Mouse (Mus musculus): ENCODE results near the gene Hic2. TPM values are rescaled to one million over a fixed set of nuclear protein-coding genes. Genes with fewer than 3 reads are reported as not detected.

Hic2 gene
- total and polyA plus RNA-seq, 3 experiments = 5.9 to 9.5 TPM; not detected in 1

DNA sequence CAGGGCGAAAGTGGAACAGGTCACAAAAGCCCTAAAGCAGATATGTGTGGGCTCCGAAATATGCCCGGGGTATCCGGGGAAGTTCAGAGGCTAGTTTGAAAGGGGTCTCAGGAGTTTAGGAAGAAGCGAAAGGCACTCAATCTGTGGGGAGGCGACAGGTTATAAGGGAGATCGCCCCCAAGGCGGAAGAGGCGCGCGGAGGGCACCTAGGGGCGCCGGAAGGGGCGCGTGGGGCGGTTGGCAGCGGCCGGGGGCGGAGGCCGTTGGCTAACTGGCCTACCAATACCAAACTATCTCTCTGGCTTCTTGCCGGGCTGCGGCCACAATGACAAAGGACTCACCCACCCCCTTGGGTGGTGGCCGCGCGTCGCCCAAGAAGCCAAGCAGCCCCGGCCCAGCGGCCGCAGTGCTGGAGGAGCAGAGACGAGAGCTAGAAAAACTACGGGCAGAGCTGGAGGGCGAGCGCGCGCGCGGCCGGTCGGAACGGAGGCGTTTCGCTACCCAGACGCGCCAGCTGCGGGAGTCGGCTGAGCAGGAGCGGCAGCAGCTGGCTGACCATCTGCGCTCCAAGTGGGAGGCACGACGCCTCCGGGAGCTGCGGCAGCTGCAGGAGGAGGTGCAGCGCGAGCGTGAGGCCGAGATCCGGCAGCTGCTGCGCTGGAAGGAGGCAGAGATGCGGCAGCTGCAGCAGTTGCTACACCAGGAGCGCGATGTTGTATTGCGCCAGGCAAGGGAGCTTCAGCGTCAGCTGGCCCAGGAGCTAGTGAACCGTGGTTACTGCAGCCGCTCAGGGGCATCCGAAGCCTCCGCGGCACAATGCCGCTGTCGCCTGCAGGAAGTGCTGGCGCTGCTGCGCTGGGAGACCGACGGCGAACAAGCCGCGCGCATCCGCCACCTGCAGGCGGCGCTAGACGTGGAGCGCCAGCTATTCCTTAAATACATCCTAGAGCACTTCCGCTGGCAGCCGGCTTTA lies 24.7 kb upstream of the Hic2 start, which contains the start of gene Rimbp3 (continued):
- TF ChIP-seq SMC3 (IDR thresholded peaks at IDR 0.05; ENCODE audit: low read depth, low read length) (peak; percentile 83), CTCF (IDR thresholded peaks at IDR 0.05 in 2 of 3, conservative IDR thresholded peaks at IDR 0.05 in 1 of 3; ENCODE audit: control insufficient read depth in 1 of 3, insufficient read depth in 1 of 3, low read depth in 2 of 3, low read length in 3 of 3, poor library complexity in 1 of 3, severe bottlenecking in 1 of 3) (peak; percentile 87 to 94 (median 91)), POLR2AphosphoS5 (IDR thresholded peaks at IDR 0.05; ENCODE audit: borderline replicate concordance, low read depth, low read length) (no peak), RAD21 (IDR thresholded peaks at IDR 0.05; ENCODE audit: low read depth, low read length) (peak; percentile 44), ZC3H11A (IDR thresholded peaks at IDR 0.05; ENCODE audit: low read depth, low read length) (peak; percentile 65), POLR2A (IDR thresholded peaks at IDR 0.05; ENCODE audit: control insufficient read depth in 1 of 2, insufficient read depth in 1 of 2, low read depth in 1 of 2, low read length in 2 of 2, poor library complexity in 1 of 2) (peak; percentile 53 to 58)

DNA sequence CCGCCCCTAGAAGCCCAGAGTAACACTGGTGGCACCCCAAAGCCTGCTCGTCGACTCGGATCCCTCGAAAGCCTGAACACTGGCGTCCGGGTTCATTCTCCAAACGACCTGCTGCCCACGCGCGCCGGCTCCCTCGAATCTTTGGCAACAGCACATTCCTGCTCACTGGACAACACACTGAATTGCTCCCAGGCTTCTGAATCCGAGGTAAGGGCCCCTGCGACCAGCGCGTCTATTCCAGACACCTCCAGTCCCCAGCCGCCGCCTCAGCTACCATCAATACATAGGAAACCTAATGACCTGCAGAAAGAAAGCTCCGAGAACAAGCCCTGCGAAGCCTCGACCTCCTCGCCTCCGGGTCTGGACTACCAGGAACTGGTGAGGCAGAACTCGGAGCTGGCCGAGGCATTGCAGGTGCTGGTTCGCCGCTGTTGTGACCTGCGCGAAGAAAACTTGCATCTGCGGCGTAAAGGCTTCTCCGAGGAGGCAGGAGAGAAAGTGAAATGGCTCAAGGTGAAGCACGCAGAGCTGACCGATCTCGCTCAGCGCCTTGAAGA lies 23.9 kb upstream of the Hic2 start:
- peaks cover 3% of the 10 kb centered on the region; the same call in 1 of the 2 replicates for H3K79me2 ChIP-seq (ENCODE audit: control insufficient read depth, insufficient read depth, low read length, poor library complexity)
- peak overlapping the region; percentile 77 for H3K9ac ChIP-seq (ENCODE audit: control insufficient read depth, low read depth, low read length, poor library complexity, severe bottlenecking)
- H3K4me1 ChIP-seq (ENCODE audit: control insufficient read depth in 1 of 2, insufficient read depth in 2 of 2, low read length in 2 of 2) = peaks cover 2 to 7% of the 10 kb centered on the region in 2 experiments; a peak in 1 of 4 replicates
- H3K36me3 ChIP-seq (ENCODE audit: control insufficient read depth in 1 of 2, insufficient read depth in 2 of 2, low read length in 2 of 2) = 0 out of 4 replicates have a peak, but pooled peaks cover 0 to 3% of the 10 kb centered on the region in 2 experiments
- no peak for DNase-seq (ENCODE audit: low read depth, low spot score)
- H3K4me3 ChIP-seq (ENCODE audit: control insufficient read depth in 1 of 2, insufficient read depth in 1 of 2, low read depth in 2 of 2, low read length in 2 of 2) = peak overlapping the region; percentile 56 to 79
- no peaks in the 10 kb centered on the region for H3K9me3 ChIP-seq (replicated peaks; ENCODE audit: insufficient read depth, low read length)
- TF ChIP-seq UBTF (IDR thresholded peaks at IDR 0.05; ENCODE audit: borderline replicate concordance, insufficient read depth, low read depth, low read length) (no peak), ETS1 (IDR thresholded peaks at IDR 0.05; ENCODE audit: low read depth, low read length) (no peak), NELFE (IDR thresholded peaks at IDR 0.05; ENCODE audit: low read depth, low read length) (no peak), USF1 (IDR thresholded peaks at IDR 0.05; ENCODE audit: low read depth, low read length) (no peak), SMC3 (IDR thresholded peaks at IDR 0.05; ENCODE audit: low read depth, low read length) (no peak), CHD2 (IDR thresholded peaks at IDR 0.05; ENCODE audit: low read length) (no peak), POLR2AphosphoS2 (IDR thresholded peaks at IDR 0.05; ENCODE audit: low read length) (no peak), TBP (IDR thresholded peaks at IDR 0.05; ENCODE audit: low read depth, low read length) (no peak), CHD1 (IDR thresholded peaks at IDR 0.05; ENCODE audit: low read depth, low read length) (no peak), GABPA (IDR thresholded peaks at IDR 0.05; ENCODE audit: low read depth, low read length) (no peak), POLR2A (IDR thresholded peaks at IDR 0.05; ENCODE audit: control insufficient read depth in 1 of 2, insufficient read depth in 1 of 2, low read depth in 1 of 2, low read length in 2 of 2, poor library complexity in 1 of 2) (no peak), ZC3H11A (IDR thresholded peaks at IDR 0.05; ENCODE audit: low read depth, low read length) (no peak), POLR2AphosphoS5 (IDR thresholded peaks at IDR 0.05; ENCODE audit: borderline replicate concordance, low read depth, low read length) (no peak), RCOR1 (IDR thresholded peaks at IDR 0.05; ENCODE audit: low read depth, low read length) (no peak), HCFC1 (IDR thresholded peaks at IDR 0.05; ENCODE audit: low read depth, low read length) (no peak), GATA1 (IDR thresholded peaks at IDR 0.05; ENCODE audit: low read depth, low read length) (no peak), TAL1 (IDR thresholded peaks at IDR 0.05; ENCODE audit: low read length) (no peak), JUND (IDR thresholded peaks at IDR 0.05; ENCODE audit: low read depth, low read length) (no peak), E2F4 (IDR thresholded peaks at IDR 0.05; ENCODE audit: borderline replicate concordance, low read depth, low read length) (no peak)
- H3K27ac ChIP-seq (ENCODE audit: control insufficient read depth, low read depth, low read length) = no peak overlapping the region
- no peaks in the 10 kb centered on the region for H3K27me3 ChIP-seq (ENCODE audit: control insufficient read depth in 1 of 2, insufficient read depth in 2 of 2, low read length in 2 of 2)
